Mouse (Mus musculus): ENCODE results near the gene Cyp1b1.

Cyp1b1 gene

DNA sequence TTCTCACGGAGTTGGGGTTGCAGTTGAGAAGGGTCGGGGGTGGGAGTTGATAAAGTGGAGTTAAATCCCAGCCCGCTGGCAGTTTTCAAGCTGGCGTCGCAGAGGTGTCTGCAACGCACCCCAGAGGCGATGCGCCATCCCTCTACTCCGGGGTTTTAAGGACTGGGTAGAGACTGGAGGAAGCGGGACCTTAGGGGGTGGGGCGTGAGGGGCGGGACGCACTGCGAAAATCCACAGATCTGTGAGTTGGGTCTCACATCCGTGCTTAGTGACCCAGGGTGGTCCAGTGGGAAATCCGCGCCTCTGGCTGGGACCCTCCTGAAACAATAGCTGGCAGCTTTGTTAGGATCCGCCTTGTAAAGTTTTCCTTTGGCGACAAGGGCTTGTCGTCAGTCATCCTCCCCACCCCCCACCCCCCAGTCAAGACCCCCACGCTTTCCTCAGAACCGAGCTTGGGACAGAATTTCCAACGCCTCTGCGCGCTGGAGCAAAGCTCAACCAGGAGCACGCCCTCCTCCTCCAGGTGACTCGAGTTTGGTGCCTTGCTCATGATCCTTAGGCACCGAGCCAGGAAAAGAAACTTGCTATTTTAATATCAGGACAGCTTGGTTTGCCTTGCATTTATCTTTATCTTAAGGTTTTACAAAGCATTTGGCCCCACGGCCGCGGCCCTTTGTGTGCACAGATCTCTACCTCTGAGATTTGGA, at the start of gene Cyp1b1:
Gene Cyp1b1, minus strand, starts transcription at position 131 of the 707 bp plus-strand sequence.
- no peak for DNase-seq (ENCODE audit: low spot score)

DNA sequence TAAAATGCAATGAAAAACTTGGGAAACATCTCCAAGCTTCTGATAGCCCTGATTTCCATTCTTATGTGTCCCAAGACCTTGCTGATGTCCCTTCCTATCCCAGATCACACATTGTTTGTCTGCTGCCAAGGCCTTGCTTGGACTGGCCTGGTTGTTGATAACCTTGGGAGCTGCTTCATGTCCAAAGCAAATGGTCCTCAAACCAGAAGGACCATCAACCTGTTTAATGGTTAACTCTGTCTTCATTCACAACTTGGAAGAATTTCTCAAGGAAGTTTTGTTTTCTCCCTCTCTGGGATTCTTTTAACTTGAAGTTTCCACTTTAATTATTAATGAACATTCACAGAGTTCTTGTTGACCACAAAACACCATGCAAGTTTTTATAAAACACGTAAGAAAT, 47.0 kb upstream of the Cyp1b1 start:
- DNase-seq (ENCODE audit: low spot score), result no peak

DNA sequence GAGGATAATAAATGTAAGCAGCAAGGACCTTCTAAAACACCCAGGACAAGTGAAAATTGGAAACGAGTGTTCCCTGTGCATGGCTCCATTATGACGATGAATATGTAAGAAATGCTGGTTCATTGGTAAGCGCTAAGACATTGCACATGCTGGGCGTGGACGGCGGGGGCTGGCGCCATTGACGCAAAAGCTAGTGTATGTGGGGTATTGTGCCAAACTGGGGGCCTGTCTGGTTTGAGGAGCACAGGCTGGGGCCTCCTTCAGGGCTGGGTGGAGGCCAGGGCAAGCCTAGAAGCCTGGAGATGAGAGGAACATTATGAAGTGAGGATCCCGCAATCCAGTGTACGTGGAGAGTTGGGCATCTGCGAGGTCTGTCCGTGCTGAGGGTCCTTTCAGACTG, 39.0 kb upstream of the Cyp1b1 start:
- no peak for DNase-seq (ENCODE audit: low spot score)

DNA sequence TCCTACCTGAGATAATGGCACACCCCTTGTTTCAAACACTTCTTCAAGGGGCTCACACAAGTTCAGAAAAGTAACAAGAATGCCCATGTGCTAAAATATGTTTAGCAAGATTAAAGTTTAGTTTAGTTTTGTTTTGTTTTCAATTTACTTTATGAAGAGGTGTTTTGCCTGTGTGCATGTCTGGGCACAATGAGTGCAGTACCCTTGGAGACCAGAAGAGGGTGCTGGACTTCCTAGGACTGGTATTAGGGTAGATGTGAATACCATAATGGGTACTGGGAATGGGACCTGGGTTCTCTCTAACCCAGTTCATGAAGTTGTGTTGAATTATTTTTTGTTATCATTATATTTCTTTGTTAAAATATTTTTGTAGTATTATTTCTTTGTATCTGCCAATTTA, 38.0 kb upstream of the Cyp1b1 start:
- DNase-seq (ENCODE audit: low spot score), result no peak

DNA sequence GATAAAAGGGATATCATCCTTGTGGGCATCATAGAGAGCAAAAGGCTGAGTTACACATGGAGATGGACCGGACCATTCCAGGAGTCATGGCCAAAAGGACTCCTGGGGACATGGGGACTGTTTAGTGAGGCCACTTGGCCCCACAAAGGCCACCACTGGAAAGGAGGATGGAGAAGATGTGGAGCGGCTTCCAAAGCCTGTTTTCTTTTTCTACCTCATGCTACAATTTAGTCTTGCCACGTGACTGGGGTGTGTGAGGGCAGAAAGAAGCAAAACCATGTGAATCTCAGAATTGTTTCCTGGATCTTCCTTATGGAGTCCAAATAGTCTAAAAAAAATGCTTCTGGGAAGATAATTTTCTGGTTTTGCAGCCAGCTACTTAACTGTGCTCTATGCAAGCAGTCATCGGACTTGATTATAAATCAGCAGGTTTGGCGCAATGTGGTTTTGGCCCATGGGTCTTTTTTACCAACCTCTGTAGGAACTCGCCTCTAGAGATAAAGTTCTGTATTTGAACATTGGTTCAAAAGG, 36.9 kb upstream of the Cyp1b1 start:
- DNase-seq (ENCODE audit: low spot score), result no peak

DNA sequence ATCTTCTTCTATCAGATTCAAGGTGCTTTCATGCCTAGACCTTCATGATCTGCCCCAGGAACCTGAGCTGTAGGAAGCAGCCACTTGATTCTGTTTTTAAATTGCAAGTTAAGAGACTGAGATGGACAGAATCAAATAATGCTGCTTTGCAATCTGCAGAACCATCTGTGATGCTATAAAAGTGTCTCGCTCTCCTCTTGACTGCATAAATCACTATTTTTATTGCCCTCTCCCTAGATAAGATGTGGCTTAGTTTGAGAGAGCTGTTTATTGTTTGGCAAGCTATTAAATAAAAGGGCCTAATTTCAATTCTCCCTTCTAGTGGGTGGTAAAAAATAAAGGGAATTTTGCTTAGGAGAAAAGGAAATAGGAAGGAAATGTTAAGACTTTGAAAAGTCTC, 34.8 kb upstream of the Cyp1b1 start:
- DNase-seq (ENCODE audit: low spot score), result no peak

DNA sequence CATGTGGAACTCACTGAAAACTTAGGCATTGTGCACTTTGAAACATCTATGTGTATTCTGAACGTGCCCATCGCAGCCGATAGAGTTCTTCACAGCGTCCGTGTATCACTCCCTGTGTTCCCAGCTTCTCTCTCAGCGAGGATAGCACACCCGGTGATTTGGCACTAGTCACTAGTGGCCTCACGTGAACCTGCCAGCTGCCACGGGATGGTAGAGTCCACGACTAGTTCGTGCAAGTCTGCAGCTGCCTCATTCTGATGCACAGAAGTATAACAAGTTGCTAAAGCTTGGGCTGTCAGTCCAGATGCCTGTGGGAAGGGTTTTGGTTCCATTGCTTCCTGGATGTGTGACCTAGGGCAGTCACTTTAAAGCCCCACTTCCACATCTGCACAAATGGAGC, 32.1 kb upstream of the Cyp1b1 start:
- DNase-seq (ENCODE audit: low spot score), result no peak

DNA sequence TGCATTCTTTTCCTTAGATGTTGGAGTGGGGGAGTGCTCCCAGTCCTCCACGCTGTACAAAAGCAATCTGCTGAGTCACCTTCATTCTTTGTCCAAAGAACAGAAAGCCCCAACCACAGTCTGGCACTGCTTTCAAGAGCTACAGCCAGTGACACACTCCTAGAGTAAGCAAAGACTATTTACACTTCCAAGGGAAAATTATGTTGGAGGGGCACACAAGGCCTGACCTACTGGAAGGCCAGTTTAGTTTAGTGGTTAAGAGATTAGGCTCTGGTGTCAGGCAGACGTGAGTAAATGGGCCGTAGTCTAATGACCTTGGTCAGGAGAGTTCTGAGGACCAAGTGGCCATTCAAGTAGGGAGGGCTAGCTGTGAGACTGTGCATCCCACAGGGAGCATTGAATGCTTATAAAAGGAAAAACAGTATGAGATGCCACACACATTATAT, 31.3 kb upstream of the Cyp1b1 start:
- no peak for DNase-seq (ENCODE audit: low spot score)

DNA sequence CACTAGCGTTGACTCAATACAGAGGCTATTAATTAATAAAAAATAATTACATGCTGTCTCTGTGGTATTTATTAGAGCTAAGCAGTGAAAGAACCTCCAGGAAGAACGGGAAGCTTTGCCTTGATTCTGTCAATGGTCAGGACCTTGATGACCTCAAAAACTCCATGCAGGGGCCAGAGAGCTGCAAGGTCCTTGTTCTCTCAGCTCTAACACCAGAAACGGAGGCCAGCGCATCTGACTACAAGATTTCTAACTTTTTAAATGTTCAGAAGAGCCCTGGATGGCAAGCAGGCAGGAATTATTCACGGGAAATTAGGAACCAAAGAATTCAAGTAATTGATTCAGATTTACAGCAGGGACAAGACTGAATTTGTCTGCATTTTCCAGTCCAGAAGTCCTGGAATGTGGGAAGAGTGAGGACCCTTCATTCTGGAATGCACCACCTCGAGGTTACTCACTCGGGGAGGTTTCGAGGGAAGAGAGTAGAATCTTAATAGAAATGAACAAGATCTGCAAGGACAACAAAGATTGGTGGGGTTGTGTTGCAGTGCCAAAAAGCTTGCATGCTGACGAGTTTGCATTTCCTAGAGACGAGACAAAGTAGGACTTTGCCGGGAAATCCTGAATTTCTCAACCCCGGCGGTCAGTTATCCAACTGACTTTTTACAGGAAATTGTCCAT, 30.3 kb upstream of the Cyp1b1 start:
- no peak for DNase-seq (ENCODE audit: low spot score)

DNA sequence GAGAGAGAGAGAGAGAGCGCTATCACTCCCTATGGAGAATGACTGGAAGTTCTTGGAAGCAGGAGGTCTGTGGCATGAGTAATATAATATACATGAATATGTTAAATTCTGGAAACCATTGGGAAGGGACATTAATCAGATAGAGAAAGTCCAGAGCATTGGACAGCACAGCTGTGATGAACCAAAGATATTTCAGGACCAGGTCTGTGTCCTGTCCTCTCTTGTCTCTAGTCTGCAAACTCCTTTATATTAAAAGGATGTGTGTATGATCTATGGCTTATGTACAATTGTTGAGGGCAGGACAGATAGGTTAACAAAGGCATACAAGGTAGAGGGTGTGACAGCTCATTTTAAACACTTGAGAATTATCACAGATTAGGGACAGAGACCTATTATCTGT, 28.6 kb upstream of the Cyp1b1 start:
- no peak for DNase-seq (ENCODE audit: low spot score)

DNA sequence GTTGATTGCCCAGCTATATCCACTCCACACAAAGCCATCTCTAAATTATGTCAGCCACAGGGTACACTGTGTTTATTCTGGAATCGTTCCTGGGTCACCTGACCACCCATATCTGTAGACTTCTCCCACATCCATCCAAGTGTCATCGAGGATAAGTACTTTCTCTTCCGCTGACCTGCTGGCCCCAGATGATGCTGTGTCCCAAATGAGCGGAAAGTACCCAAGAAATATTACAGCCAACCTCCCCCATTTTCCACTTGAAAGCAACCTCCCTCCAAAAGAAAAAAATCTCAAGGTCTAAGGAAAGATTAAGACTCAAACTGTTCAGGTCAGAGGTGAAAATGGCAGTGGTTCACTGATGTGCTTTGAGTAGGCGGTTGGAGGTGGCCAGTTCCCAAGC, 27.8 kb upstream of the Cyp1b1 start:
- DNase-seq (ENCODE audit: low spot score), result no peak

DNA sequence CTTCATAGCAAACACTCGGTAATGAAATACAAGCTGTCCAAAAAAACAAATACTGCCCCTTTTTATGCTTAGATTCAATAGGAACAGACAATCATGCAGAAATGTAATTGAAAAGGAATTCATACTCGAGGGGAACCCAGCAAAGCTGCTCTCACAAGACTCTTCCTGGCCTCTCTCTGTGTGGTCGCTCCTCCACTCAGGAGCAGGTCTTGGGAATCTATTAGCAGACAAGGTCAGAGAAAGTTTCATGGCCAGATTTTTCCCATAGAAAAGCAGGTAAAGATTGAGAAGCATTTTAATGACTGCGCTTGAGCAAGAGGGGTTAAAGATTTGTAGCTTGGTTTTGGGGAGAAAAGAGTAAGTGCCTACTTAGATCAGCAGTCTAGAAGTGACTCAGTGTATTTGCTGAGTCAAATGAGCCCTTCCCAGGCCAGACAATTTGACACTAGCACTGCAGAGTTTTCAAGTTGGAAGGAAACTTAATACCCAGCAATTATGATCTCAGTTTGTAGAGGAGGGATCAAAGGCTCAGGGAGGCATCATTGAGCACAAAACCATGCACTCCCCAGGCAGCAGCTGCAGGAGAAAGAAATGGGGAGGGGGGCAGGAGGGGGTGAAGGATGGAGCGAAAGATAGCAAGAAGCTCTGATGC, 24.1 kb upstream of the Cyp1b1 start:
- DNase-seq (ENCODE audit: low spot score), result no peak

DNA sequence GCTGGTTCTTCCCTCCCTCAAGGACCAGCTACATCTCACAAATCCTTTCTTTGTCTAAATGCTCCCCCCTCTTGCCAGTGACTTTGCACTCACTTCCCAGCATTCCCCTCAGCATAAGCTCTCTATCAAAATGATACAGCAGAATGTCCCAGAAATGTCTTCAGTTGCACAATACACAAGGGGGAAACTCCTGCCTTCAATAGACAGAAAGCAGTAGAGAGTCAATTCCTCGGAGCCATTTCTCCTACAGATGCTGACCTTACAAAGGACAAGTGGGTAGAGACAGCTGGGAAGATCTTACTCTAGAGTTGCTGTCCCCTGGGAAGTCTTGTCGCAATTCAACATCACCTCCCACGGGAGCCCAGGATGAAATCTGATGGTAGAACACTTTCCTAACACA, 22.7 kb upstream of the Cyp1b1 start:
- no peak for DNase-seq (ENCODE audit: low spot score)

DNA sequence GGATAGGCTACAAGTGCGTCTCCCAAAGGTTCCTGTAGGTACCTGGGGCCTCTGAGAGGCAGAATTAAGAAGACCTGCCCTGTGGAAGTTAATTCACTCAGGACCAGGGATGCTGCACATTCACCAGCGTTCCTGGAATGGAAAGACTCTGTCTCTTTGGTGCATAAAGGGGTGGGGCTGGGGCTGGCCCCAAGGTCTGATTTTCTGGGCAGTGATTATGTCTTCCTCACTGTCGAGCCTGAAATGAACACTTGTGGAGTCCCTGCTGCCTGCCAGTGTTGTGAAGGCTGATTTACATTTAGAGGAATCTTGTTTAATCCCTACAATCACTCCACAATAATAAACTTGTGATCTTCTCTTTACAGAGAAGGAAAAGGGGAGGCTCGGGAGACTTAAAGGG, 18.2 kb upstream of the Cyp1b1 start:
- no peak for DNase-seq (ENCODE audit: low spot score)

DNA sequence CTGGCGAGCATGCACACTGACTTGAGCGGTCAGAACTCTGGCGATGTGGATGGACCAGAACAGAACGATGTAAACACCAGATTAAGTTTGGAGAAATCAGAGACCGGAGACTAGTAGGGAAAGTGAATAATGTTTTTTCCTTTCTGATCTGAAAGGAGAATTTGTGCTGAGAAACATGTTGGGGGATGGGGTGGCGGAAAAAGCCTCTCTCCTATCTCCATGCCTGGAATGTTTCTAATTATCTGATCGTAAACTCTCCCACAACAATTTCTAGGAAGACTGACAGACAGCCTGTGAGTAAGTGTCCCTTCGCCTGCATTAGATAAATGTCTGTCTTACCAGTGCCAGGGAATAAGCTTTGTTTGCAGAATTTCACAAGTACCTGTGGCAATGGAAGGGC, 16.1 kb upstream of the Cyp1b1 start:
- no peak for DNase-seq (ENCODE audit: low spot score)

DNA sequence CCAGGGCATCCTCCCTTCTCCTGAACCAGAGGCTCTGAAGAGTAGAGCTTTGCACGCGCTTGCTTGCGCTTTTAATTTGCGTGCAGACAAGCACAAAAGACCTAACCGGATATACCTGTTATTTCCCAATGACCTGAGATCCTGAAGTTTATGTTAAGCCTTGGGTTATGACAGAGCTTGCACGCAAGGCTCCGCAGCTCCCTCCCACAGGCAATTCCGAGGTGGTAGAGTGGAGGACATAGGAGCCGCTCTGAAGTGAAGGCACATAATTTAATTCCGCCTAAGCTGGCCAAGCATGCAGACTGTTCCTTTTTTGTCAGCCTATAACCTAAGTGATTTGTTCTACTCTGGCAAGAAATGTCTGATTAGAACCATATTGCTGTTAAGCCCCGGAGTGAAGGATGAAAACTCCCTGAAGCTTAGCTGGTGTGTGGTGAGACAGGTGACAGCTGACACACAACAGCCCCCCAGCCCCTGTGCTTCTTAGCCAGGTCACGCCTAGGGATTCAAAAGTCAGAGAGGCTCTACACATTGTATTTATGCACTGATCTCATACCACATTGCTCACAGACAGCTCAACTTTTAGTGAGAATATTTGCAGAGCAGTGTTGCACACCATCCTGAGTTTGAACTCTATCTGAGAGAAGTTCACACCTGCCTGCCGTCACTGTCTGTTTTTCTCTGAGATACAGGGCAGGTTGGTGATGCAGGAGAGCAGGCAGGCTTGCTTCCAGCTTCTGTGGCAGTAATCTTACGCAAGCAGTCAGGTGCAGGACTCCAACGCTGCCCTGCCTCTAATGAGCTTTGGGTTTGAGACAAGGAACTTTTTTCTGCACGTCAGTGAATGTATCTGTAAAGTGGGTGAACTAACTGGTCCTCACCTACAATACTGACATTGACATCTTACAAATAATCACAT, 14.0 kb upstream of the Cyp1b1 start:
- DNase-seq (ENCODE audit: low spot score), result no peak

DNA sequence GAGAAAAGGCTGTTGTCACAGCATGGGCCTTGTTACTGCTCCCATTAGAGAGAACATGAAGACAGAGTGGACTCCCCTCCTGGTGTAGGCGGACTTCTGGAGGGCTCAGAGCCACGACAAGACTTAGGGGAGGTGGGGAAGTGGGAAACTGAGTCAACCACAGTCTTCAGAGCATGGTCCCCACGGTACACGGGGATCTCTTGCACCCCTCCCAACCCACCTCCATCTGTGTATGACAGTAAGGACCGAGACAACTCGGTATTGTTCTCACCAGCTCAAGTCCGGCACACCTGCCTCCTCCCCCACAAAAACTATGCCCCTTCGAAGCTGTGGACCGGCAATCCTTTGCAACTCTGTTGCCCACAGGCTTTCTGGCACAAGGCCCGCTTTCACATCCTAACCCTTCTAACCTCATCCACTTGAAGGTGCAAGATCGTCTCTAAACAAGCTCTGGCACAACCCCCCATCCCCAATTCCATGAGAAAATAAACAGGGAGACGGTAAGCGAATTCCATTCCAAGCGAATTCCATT, 13.3 kb upstream of the Cyp1b1 start:
- no peak for DNase-seq (ENCODE audit: low spot score)

DNA sequence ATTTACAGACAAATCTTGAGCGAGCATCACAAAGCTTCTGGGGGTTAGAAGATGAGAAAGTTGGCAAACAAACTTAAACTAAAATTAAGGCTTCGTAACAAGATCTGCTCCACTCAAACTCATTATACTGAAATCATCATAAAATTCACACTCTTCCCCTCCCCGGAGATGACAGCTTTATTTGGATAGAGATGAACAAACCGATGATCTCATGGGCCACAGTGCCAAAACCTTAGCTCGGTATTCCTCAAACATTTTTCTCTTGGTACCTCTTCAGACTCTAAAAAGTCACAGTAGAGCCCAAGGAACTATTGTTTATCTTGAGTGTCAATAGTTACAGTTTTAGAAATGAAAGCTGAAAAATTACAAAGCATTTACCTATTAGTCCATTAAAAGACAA, 11.8 kb upstream of the Cyp1b1 start:
- no peak for DNase-seq (ENCODE audit: low spot score)

DNA sequence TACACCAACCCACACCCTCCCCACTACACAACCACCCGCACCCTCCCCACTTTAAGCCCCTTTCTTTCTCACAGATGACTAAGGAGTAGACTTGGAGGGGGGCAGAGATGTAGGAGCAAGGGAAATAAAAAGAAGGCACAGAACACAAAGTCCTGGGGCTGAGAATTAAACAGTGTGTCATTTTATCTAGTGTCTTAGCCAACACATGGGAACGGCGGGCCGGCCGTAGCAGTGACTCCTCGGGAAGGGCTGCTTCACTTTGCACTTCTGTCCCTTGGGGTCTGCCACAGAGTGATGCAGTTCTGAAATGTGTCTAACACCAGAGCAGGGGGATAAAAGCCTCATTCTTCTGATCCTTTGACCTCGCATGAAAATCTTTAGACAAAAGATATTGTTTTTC, 5.8 kb upstream of the Cyp1b1 start:
- no peak for DNase-seq (ENCODE audit: low spot score)

DNA sequence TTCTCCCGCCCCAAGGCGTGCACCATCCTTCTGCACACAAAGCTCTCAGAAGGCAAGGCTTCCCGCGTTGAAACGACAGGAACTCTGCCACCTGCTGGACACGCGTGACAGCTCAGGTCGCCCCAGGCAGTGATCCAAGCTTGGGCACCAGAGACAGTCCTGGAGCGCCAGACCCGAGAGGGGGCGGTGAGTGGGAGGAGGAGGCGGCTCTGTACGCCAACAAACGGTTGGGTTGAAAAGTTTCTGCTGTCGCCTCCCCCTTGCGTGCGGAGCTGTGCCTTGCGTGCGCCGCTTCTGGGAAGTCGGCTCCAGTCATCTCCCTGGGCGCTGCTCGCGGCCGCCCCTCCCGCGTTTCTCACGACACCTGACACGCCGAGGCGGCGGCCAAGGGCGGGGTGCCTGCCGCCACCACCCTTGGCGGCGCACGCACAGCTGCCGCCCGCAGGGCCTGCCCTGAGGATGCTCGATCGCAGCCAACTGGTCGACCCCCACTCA, 835 bp upstream of the Cyp1b1 start:
- peak; percentile 45 for DNase-seq (ENCODE audit: low spot score)

DNA sequence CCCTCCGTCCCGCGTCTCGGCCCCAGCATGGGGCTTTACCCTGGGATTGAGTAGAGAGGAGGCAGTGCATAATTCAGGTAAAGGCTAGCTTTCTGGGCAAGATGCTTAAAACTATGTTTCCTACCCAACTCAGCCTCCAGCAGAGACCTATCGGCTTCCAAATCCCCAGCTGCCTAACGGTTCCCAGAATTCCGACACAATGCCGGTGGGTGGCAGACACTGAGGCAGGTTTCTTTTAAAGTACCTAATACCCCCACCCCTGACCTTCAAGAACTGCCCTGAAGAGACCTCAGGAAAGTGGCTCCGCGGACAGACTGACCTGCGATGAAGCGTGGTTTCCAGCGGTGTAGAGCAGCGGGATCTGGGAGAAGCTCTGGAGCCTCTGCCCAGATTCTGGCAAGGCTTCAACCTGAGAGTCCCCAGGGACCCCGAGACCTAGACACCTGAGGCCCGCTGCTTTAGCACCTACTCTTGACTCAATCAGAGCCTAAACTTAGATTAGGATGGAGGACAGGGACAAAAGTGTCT, 429 bp downstream of the Cyp1b1 start:
- no peak for DNase-seq (ENCODE audit: low spot score)
